Mouse (Mus musculus): ENCODE results near the gene Mier2. TPM values are rescaled to one million over a fixed set of nuclear protein-coding genes. Genes with fewer than 3 reads are reported as not detected.

Mier2 gene
- polyA plus RNA-seq, 1 experiment from 2014 or later = 58.8 TPM

GRCm38 (mm10) chr10:79571314-79571713, 16.3 kb upstream of the Mier2 start:
- WGBS = 88% methylated on average over 2 of the region's 2 CpGs
- H3K4me3 ChIP-seq = no peak overlapping the region
- H3K9ac ChIP-seq = no peak overlapping the region
- no peaks in the 10 kb centered on the region for H3K27me3 ChIP-seq
- H3K4me2 ChIP-seq = no peak overlapping the region
- H3K9me3 ChIP-seq = peaks cover 4% of the 10 kb centered on the region; the same call in 1 of the 2 replicates
- H3K27ac ChIP-seq (replicated peaks) = no peak overlapping the region
- no peaks in the 10 kb centered on the region for H3K4me1 ChIP-seq (replicated peaks)
- H3K36me3 ChIP-seq = no peaks in the 10 kb centered on the region
- no peak for ATAC-seq (ENCODE audit: low read depth)

- H3K4me1 ChIP-seq (replicated peaks) = no peaks in the 10 kb centered on the region
- no peak overlapping the region for H3K4me2 ChIP-seq
- no peak overlapping the region for H3K4me3 ChIP-seq
- 90% methylated on average over 5 of the region's 5 CpGs for WGBS
- no peak overlapping the region for H3K9ac ChIP-seq
- H3K36me3 ChIP-seq = no peaks in the 10 kb centered on the region
- H3K27ac ChIP-seq (replicated peaks) = no peak overlapping the region
- H3K27me3 ChIP-seq = no peaks in the 10 kb centered on the region
- ATAC-seq (ENCODE audit: low read depth) = no peak
- peaks cover 7% of the 10 kb centered on the region for H3K9me3 ChIP-seq
Measured at GRCm38 (mm10) chr10:79569921-79570320, 14.9 kb upstream of the Mier2 start.

- no peaks in the 10 kb centered on the region for H3K27me3 ChIP-seq
- no peak overlapping the region for H3K27ac ChIP-seq (replicated peaks)
- WGBS = 93% methylated on average over 2 of the region's 2 CpGs
- H3K4me1 ChIP-seq (replicated peaks) = peaks cover 6% of the 10 kb centered on the region; the same call in 1 of the 2 replicates
- H3K4me2 ChIP-seq = no peak overlapping the region
- no peak overlapping the region for H3K4me3 ChIP-seq
- H3K9ac ChIP-seq = no peak overlapping the region
- no peak for ATAC-seq (ENCODE audit: low read depth)
- H3K36me3 ChIP-seq = no peaks in the 10 kb centered on the region
- H3K9me3 ChIP-seq = 0 out of 2 replicates have a peak, but pooled peaks cover 5% of the 10 kb centered on the region
Measured at GRCm38 (mm10) chr10:79559716-79560115, 4.7 kb upstream of the Mier2 start.

- H3K4me1 ChIP-seq (replicated peaks) = peaks cover 24% of the 10 kb centered on the region
- H3K4me2 ChIP-seq = no peak overlapping the region
- H3K36me3 ChIP-seq = no peaks in the 10 kb centered on the region
- H3K9me3 ChIP-seq = no peaks in the 10 kb centered on the region
- no peak overlapping the region for H3K4me3 ChIP-seq
- H3K27ac ChIP-seq (replicated peaks) = no peak overlapping the region
- H3K9ac ChIP-seq = no peak overlapping the region
- 95% methylated on average over 5 of the region's 5 CpGs for WGBS
- ATAC-seq (ENCODE audit: low read depth) = no peak
- no peaks in the 10 kb centered on the region for H3K27me3 ChIP-seq
Measured at GRCm38 (mm10) chr10:79557496-79557895, 2.5 kb upstream of the Mier2 start.

- Histone ChIP-seq H3K4me2 (no peak overlapping the region), H3K4me1 (replicated peaks) (peaks cover 30% of the 10 kb centered on the region), H3K9me3 (no peaks in the 10 kb centered on the region), H3K36me3 (no peaks in the 10 kb centered on the region), H3K4me3 (no peak overlapping the region), H3K27ac (replicated peaks) (no peak overlapping the region), H3K27me3 (no peaks in the 10 kb centered on the region), H3K9ac (no peak overlapping the region)
- 91% methylated on average over 5 of the region's 5 CpGs for WGBS
- ATAC-seq (ENCODE audit: low read depth) = no peak
Measured at GRCm38 (mm10) chr10:79556951-79557350, 2.0 kb upstream of the Mier2 start.

DNA sequence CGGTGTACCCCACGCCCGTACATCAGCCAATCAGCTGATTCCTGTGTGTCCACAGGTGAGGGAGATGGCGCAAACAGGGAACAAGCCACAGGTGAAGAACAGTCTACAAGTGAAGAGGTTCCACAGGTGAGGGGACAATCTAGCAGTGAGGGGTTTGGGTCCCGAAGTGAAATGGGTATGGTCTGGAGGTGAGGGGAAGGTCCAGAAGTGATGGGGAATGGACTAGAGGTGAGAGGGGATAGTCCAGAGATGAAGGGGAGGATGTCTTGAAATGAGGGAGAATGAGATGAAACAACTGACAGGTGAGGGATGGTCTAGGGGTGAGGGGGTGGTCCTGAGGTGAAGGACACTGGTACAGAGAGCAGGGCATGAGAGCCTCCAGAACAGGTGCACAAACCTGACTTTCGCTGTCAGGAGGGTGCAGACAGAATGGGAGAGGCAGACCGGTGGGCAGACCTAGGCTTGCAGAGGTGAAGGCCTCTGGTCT, 282 bp upstream of the Mier2 start:
- no peaks in the 10 kb centered on the region for H3K9me3 ChIP-seq
- WGBS = 26% methylated on average over 7 of the region's 7 CpGs
- H3K4me2 ChIP-seq = peak overlapping the region; percentile 80
- peak; percentile 40 for ATAC-seq (ENCODE audit: low read depth)
- no peaks in the 10 kb centered on the region for H3K27me3 ChIP-seq
- peaks cover 30% of the 10 kb centered on the region for H3K4me1 ChIP-seq (replicated peaks)
- H3K9ac ChIP-seq = peak overlapping the region; percentile 89
- peaks cover 1% of the 10 kb centered on the region for H3K36me3 ChIP-seq
- no peak overlapping the region for H3K27ac ChIP-seq (replicated peaks)
- H3K4me3 ChIP-seq = peak overlapping the region; percentile 89

- H3K4me2 ChIP-seq = peak overlapping the region; percentile 80
- no peak for ATAC-seq (ENCODE audit: low read depth)
- WGBS = 44% methylated on average over 10 of the region's 10 CpGs
Measured at GRCm38 (mm10) chr10:79553691-79554090, 1.3 kb downstream of the Mier2 start.

GRCm38 (mm10) chr10:79553176-79553575, 1.8 kb downstream of the Mier2 start:
- H3K4me1 ChIP-seq (replicated peaks) = peaks cover 30% of the 10 kb centered on the region
- H3K9ac ChIP-seq = peak overlapping the region; percentile 89
- no peak overlapping the region for H3K27ac ChIP-seq (replicated peaks)
- 92% methylated on average over 6 of the region's 6 CpGs for WGBS
- peak overlapping the region; percentile 80 for H3K4me2 ChIP-seq
- H3K27me3 ChIP-seq = no peaks in the 10 kb centered on the region
- ATAC-seq (ENCODE audit: low read depth) = no peak
- H3K9me3 ChIP-seq = no peaks in the 10 kb centered on the region
- H3K36me3 ChIP-seq = peaks cover 22% of the 10 kb centered on the region
- peak overlapping the region; percentile 89 for H3K4me3 ChIP-seq

More at GRCm38 (mm10) chr10:79553691-79554090, 1.3 kb downstream of the Mier2 start:
- no peaks in the 10 kb centered on the region for H3K9me3 ChIP-seq
- peak overlapping the region; percentile 89 for H3K4me3 ChIP-seq
- peaks cover 30% of the 10 kb centered on the region for H3K4me1 ChIP-seq (replicated peaks)
- peak overlapping the region; percentile 89 for H3K9ac ChIP-seq
- no peaks in the 10 kb centered on the region for H3K27me3 ChIP-seq
- H3K27ac ChIP-seq (replicated peaks) = no peak overlapping the region
- H3K36me3 ChIP-seq = peaks cover 17% of the 10 kb centered on the region

- no peak overlapping the region for H3K9ac ChIP-seq
- ATAC-seq (ENCODE audit: low read depth) = no peak
- no peak overlapping the region for H3K27ac ChIP-seq (replicated peaks)
- peaks cover 29% of the 10 kb centered on the region for H3K36me3 ChIP-seq
- 91% methylated on average over 8 of the region's 8 CpGs for WGBS
- peaks cover 30% of the 10 kb centered on the region for H3K4me1 ChIP-seq (replicated peaks)
- no peak overlapping the region for H3K4me3 ChIP-seq
- no peaks in the 10 kb centered on the region for H3K27me3 ChIP-seq
- no peaks in the 10 kb centered on the region for H3K9me3 ChIP-seq
- H3K4me2 ChIP-seq = no peak overlapping the region
Measured at GRCm38 (mm10) chr10:79552531-79552930, 2.5 kb downstream of the Mier2 start.

GRCm38 (mm10) chr10:79550366-79550765, 4.6 kb downstream of the Mier2 start:
- no peak overlapping the region for H3K27ac ChIP-seq (replicated peaks)
- no peak for ATAC-seq (ENCODE audit: low read depth)
- no peaks in the 10 kb centered on the region for H3K9me3 ChIP-seq
- peaks cover 50% of the 10 kb centered on the region for H3K36me3 ChIP-seq
- H3K9ac ChIP-seq = no peak overlapping the region
- no peak overlapping the region for H3K4me2 ChIP-seq
- H3K4me1 ChIP-seq (replicated peaks) = peaks cover 28% of the 10 kb centered on the region
- H3K4me3 ChIP-seq = no peak overlapping the region
- 87% methylated on average over 9 of the region's 9 CpGs for WGBS
- no peaks in the 10 kb centered on the region for H3K27me3 ChIP-seq

GRCm38 (mm10) chr10:79548971-79549723, 5.9 kb downstream of the Mier2 start:
- peaks cover 22% of the 10 kb centered on the region for H3K4me1 ChIP-seq (replicated peaks)
- no peaks in the 10 kb centered on the region for H3K27me3 ChIP-seq
- ATAC-seq (ENCODE audit: low read depth) = no peak
- H3K9ac ChIP-seq = no peak overlapping the region
- H3K9me3 ChIP-seq = no peaks in the 10 kb centered on the region
- no peak overlapping the region for H3K27ac ChIP-seq (replicated peaks)
- H3K4me3 ChIP-seq = no peak overlapping the region
- H3K36me3 ChIP-seq = peaks cover 63% of the 10 kb centered on the region
- H3K4me2 ChIP-seq = no peak overlapping the region
- WGBS = 94% methylated on average over 18 of the region's 18 CpGs

DNA sequence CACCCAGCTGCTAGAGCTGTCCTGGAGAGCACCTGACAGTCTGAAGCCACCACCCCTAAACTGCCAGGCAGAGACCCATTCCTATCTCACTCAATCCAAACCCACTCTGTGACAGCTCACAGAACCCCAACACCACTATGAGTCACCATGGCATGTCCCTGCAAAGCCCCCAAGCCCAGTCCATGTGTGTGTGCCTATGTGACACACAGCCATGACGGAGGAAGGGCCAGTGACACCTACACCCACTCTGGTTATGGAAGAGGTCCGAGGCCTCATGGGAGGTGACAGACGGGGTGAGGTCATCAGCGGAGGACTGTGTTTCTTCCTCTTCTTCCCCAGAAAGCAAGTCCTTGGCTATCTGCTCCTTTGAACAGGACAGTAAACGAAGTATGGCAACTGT, 6.5 kb downstream of the Mier2 start:
- Histone ChIP-seq H3K9me3 (no peaks in the 10 kb centered on the region), H3K4me3 (no peak overlapping the region), H3K27me3 (no peaks in the 10 kb centered on the region), H3K4me2 (no peak overlapping the region), H3K36me3 (peaks cover 69% of the 10 kb centered on the region), H3K27ac (replicated peaks) (no peak overlapping the region), H3K4me1 (replicated peaks) (peaks cover 16% of the 10 kb centered on the region), H3K9ac (no peak overlapping the region)
- WGBS = 92% methylated on average over 5 of the region's 5 CpGs
- ATAC-seq (ENCODE audit: low read depth) = no peak
